Mouse (Mus musculus): Measurements from ENCODE around the gene Slf2.

DNA sequence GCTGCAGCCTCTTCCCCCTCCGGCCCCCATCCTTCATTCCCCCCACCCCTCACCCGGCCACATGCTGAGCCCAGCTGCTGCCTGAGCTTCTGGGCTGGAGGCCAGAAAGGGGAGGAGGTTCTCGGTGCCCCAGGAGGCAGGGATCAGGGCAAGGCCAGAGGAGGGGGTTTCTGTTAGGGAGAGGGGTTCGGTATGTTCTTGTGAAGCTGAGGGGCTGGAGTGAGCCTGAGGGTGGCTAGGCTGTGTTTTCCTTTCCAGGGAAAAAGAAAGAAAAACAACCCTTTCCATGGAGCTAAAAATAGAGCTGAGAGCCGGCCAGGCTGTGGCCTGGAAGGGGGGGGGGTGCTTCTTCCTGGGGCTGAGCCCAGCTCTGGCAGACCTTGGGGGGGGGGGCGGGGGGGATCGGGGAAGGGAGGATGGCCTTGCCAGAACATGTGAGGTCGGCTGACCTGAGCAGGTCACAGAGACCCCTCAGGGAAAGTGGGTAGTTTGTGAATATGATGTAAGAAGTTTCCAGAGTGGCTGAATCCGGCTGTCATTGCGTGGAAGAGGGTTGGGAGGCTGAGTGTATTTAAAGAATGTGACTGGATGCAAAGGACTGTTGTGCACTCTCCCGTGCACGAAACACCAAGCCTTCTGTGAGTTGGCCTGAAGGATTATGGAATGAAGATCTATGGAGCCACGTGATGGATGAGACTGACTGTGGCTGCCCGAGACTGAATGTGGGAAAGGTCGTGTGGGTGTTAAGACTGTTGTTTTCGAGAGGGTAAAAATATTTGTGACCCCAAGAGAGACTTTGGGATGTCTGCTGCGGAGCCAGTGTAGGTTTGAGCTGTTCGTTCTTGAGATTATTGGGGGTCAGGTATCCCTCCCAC lies 85.6 kb downstream of the Slf2 start:
- TF ChIP-seq CTCF (IDR thresholded peaks at IDR 0.05; ENCODE audit: borderline replicate concordance, control insufficient read depth, extremely low read depth, insufficient read depth, low read length, poor library complexity) (no peak), POLR2A (IDR thresholded peaks at IDR 0.05; ENCODE audit: control insufficient read depth, extremely low read depth, insufficient read depth, low read length, poor library complexity) (no peak)

Measured in thymus, adult 2 months (tissue).